Mouse (Mus musculus): ENCODE data around the gene Cxcr5. TPM values are rescaled to one million over a fixed set of nuclear protein-coding genes. Genes with fewer than 3 reads are reported as not detected.

Cxcr5 gene
- total RNA-seq, 2 experiments from 2014 or later, result 0.12 to 0.20 TPM

Other genes with a start within 250 kb of the Cxcr5 start
- gene C2cd2l, start 241.6 kb downstream of the Cxcr5 start, total RNA-seq (2021), result 10 to 100 TPM; 15.8 to 16.6 TPM
- 10 to 100 TPM; 18.8 to 21.0 TPM for gene Dpagt1, start 235.9 kb downstream of the Cxcr5 start, total RNA-seq (2021)
- gene H2afx, start 227.2 kb downstream of the Cxcr5 start, total RNA-seq (2021), result 10 to 100 TPM; 21.6 to 35.0 TPM
- gene Hmbs, start 217.6 kb downstream of the Cxcr5 start, total RNA-seq (2021), result 10 to 100 TPM; 44.4 to 46.8 TPM
- 10 to 100 TPM; 17.8 to 19.5 TPM for gene Vps11, start 200.2 kb downstream of the Cxcr5 start, total RNA-seq (2021)
- 10 to 100 TPM; 38.9 to 52.1 TPM for gene Hyou1, start 182.4 kb downstream of the Cxcr5 start, total RNA-seq (2021)
- 10 to 100 TPM; 29.6 to 31.0 TPM for gene Slc37a4, start 165.0 kb downstream of the Cxcr5 start, total RNA-seq (2021)
- gene Rps25, start 154.7 kb downstream of the Cxcr5 start, total RNA-seq (2021), result 100 to 1,000 TPM; 728 to 854 TPM
- gene Trappc4, start 154.3 kb downstream of the Cxcr5 start, total RNA-seq (2021), result 10 to 100 TPM; 32.1 to 35.8 TPM
- 10 to 100 TPM; 11.4 to 11.9 TPM for gene Ccdc84, start 143.3 kb downstream of the Cxcr5 start, total RNA-seq (2021)
- not detected for gene Foxr1, start 120.7 kb downstream of the Cxcr5 start, total RNA-seq (2021)
- gene Upk2, start 106.9 kb downstream of the Cxcr5 start, total RNA-seq (2021), result not detected
- 10 to 100 TPM; 57.9 to 64.9 TPM for gene Bcl9l, start 79.1 kb downstream of the Cxcr5 start, total RNA-seq (2021)
- gene Ddx6, start 43.0 kb upstream of the Cxcr5 start, total RNA-seq (2021), result 10 to 100 TPM; 92.0 to 94.3 TPM
- not detected for gene Treh, start 111.4 kb upstream of the Cxcr5 start, total RNA-seq (2021)
- gene Phldb1, start 173.3 kb upstream of the Cxcr5 start, total RNA-seq (2021), result 100 to 1,000 TPM; 124 to 132 TPM
- gene Arcn1, start 206.0 kb upstream of the Cxcr5 start, total RNA-seq (2021), result 10 to 100 TPM; 80.1 to 88.6 TPM
- 10 to 100 TPM; 32.7 to 41.8 TPM for gene Ift46, start 206.0 kb upstream of the Cxcr5 start, total RNA-seq (2021)
- gene Tmem25, start 237.4 kb upstream of the Cxcr5 start, total RNA-seq (2021), result 10 to 100 TPM; 10.4 to 12.7 TPM
- gene Ttc36, start 241.2 kb upstream of the Cxcr5 start, total RNA-seq (2021), result 1 to 10 TPM in 1 of 2 experiments, under 1 TPM in 1; 0.85 to 1.6 TPM